Mouse (Mus musculus) forebrain, embryonic 12.5 days (tissue): ENCODE data around the gene Ndufs3. TPM values are rescaled to one million over a fixed set of nuclear protein-coding genes. Genes with fewer than 3 reads are reported as not detected.
"Not testable (repeated sequence)": the region's sequence is repeated elsewhere in the genome, so short reads cannot be mapped to it uniquely, and the experiment has no call there.

Source experiments
- ATAC-seq: fragments of 200-750 bp; cut with Nextera tagmentation; 2 replicates; pipeline ENCODE4 v1.8.0; 2017; ENCODE audit warnings: moderate TSS enrichment; ENCODE audit not compliant: low FRiP score
- H3K27ac ChIP-seq: fragments of 300-500 bp; sonication (generic); 2 replicates; pipeline ENCODE4 v1.5.1; 2016; ENCODE audit warnings: mild to moderate bottlenecking
- H3K27me3 ChIP-seq: fragments of 300-500 bp; sonication (generic); 2 replicates; pipeline ENCODE4 v1.6.1; 2016; ENCODE audit warnings: mild to moderate bottlenecking
- H3K36me3 ChIP-seq: fragments of 300-500 bp; sonication (generic); replicated peaks from 2 replicates; pipeline ENCODE4 v1.6.1; 2016; ENCODE audit warnings: mild to moderate bottlenecking
- H3K4me1 ChIP-seq: fragments of 300-500 bp; sonication (generic); 2 replicates; pipeline ENCODE4 v1.6.1; 2016
- H3K4me2 ChIP-seq: fragments of 300-500 bp; sonication (generic); 2 replicates; pipeline ENCODE4 v1.6.1; 2016; ENCODE audit warnings: mild to moderate bottlenecking, moderate library complexity
- H3K4me3 ChIP-seq: fragments of 300-500 bp; sonication (generic); replicated peaks from 2 replicates; pipeline ENCODE4 v1.5.1; 2016; ENCODE audit warnings: mild to moderate bottlenecking
- H3K9ac ChIP-seq: fragments of 300-500 bp; sonication (generic); 2 replicates; pipeline ENCODE4 v1.6.1; 2016; ENCODE audit warnings: mild to moderate bottlenecking
- H3K9me3 ChIP-seq: fragments of 300-500 bp; sonication (generic); 2 replicates; pipeline ENCODE4 v1.6.1; 2016
- WGBS: fragments of 180-500 bp; shearing (Covaris S2); methylation state at CpG from one replicate; pipeline ENCODE4 v1.1.7; 2016; 5-methylcytosine and 5-hydroxymethylcytosine counted together
- polyA plus RNA-seq: library from polyadenylated mRNA; unstranded; fragments of >200 nt; fragmentation: Nextera tagmentation; extraction: Ambion mirVana; gene quantifications from 2 replicates; pipeline ENCODE4 v1.2.1, GENCODE M21; 2016

The Ndufs3 gene
- polyA plus RNA-seq, 1 experiment from 2014 or later, result 192 TPM

DNA sequence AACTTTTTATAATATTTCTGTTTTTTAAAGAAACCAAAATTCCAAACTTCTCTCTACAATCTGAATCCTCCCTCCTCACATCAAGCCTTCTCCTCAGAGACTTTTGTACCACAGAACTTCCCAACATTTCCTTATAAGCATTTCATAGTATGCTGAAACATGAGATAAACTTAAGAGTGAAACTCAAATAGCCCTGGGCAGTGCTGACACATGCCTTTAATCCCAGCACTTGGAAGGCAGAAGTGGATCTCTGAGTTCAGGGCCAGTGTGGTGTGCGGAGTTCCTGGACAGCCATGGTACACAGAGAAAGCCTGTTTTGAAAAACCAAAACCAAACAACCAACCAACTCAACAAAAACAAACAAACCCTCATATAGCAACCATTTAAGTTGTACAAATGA, 16.6 kb upstream of the Ndufs3 start:
- Histone ChIP-seq H3K4me3 (no peak overlapping the region), H3K9me3 (no peaks in the 10 kb centered on the region), H3K4me1 (peaks cover 21% of the 10 kb centered on the region), H3K36me3 (no peaks in the 10 kb centered on the region), H3K4me2 (no peak overlapping the region), H3K27ac (no peak overlapping the region), H3K9ac (no peak overlapping the region), H3K27me3 (0 out of 2 replicates have a peak, but pooled peaks cover 2% of the 10 kb centered on the region)
- ATAC-seq, result no peak
- WGBS, result 88% methylated on average over 1 of the region's 1 CpGs

GRCm38 (mm10) chr2:90917999-90918698, 13.5 kb upstream of the Ndufs3 start:
- ATAC-seq, result no peak; the same call in 1 of the 2 replicates
- H3K9me3 ChIP-seq, result no peaks in the 10 kb centered on the region
- 13% methylated on average over 16 of the region's 16 CpGs for WGBS

GRCm38 (mm10) chr2:90917233-90917998, 12.8 kb upstream of the Ndufs3 start:
- Histone ChIP-seq H3K27me3 (0 out of 2 replicates have a peak, but pooled peaks cover 2% of the 10 kb centered on the region), H3K4me2 (peak overlapping the region; percentile 81), H3K9ac (peak overlapping the region; percentile 92), H3K27ac (peak overlapping the region; percentile 75), H3K4me1 (peaks cover 30% of the 10 kb centered on the region), H3K36me3 (peaks cover 17% of the 10 kb centered on the region), H3K4me3 (peak overlapping the region; percentile 66), H3K9me3 (no peaks in the 10 kb centered on the region)
- peak; percentile 90 for ATAC-seq
- under 1% methylated on average over 62 of the region's 73 CpGs for WGBS

More at GRCm38 (mm10) chr2:90917999-90918698, 13.5 kb upstream of the Ndufs3 start:
- peak overlapping the region; percentile 66 for H3K4me3 ChIP-seq
- H3K9ac ChIP-seq, result peak overlapping the region; percentile 92
- H3K4me2 ChIP-seq, result peak overlapping the region; percentile 81
- peaks cover 10% of the 10 kb centered on the region for H3K36me3 ChIP-seq
- H3K27me3 ChIP-seq, result 0 out of 2 replicates have a peak, but pooled peaks cover 2% of the 10 kb centered on the region
- H3K27ac ChIP-seq, result peak overlapping the region; percentile 75
- peaks cover 30% of the 10 kb centered on the region for H3K4me1 ChIP-seq

DNA sequence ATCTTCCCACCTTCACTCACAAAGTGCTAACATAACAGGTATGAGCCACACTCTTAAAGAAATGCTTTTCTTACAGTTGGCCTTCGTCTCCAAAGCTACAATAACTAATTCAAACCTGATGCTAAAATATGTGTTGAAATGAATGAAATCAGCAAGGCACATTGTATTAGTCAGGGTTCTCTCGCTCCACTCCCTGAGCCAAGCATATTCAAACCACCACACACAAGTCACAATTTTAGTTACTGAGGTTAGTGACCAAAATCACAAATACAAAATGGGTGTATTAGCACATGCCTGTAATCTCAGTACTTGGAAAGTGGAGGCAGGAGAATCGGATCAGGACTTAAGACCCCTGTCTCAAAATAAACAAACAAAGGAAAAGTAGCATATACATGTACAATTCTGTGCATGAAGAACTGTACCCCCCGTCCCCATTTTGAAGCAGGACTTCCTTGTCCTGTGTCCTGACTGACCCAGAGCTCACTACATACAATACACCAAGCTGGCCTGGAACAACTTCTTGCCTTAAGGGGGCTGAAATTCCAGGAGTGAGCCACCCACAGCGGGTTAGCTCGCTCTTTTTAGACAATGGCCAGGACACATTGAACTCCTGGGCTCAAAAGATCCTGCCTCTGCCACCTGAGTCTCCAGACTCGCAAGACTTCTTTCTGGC, 12.1 kb upstream of the Ndufs3 start:
- peak; percentile 16; the same call in 1 of the 2 replicates for ATAC-seq
- peak overlapping the region; percentile 75 for H3K27ac ChIP-seq
- no peaks in the 10 kb centered on the region for H3K27me3 ChIP-seq
- peak overlapping the region; percentile 81 for H3K4me2 ChIP-seq
- H3K36me3 ChIP-seq, result peaks cover 22% of the 10 kb centered on the region
- peaks cover 30% of the 10 kb centered on the region for H3K4me1 ChIP-seq
- WGBS, result 33% methylated on average over 7 of the region's 7 CpGs
- H3K9ac ChIP-seq, result peak overlapping the region; percentile 92
- H3K4me3 ChIP-seq, result peak overlapping the region; percentile 66
- H3K9me3 ChIP-seq, result no peaks in the 10 kb centered on the region

GRCm38 (mm10) chr2:90915516-90915915, 10.9 kb upstream of the Ndufs3 start:
- no peak overlapping the region for H3K4me2 ChIP-seq
- peaks cover 34% of the 10 kb centered on the region for H3K36me3 ChIP-seq
- ATAC-seq, result no peak
- no peaks in the 10 kb centered on the region for H3K27me3 ChIP-seq
- WGBS, result 79% methylated on average over 1 of the region's 1 CpGs
- H3K4me3 ChIP-seq, result no peak overlapping the region
- no peak overlapping the region for H3K27ac ChIP-seq
- peaks cover 30% of the 10 kb centered on the region for H3K4me1 ChIP-seq
- no peaks in the 10 kb centered on the region for H3K9me3 ChIP-seq
- H3K9ac ChIP-seq, result no peak overlapping the region

- H3K36me3 ChIP-seq, result peaks cover 53% of the 10 kb centered on the region
- no peak overlapping the region for H3K4me2 ChIP-seq
- no peak for ATAC-seq
- peaks cover 30% of the 10 kb centered on the region for H3K4me1 ChIP-seq
- no peak overlapping the region for H3K4me3 ChIP-seq
- H3K9me3 ChIP-seq, result no peaks in the 10 kb centered on the region
- 0 out of 2 replicates have a peak overlapping the region, but pooled peaks have one; percentile 9 for H3K27ac ChIP-seq
- WGBS, result 78% methylated on average over 2 of the region's 2 CpGs
- no peaks in the 10 kb centered on the region for H3K27me3 ChIP-seq
- no peak overlapping the region for H3K9ac ChIP-seq
Measured at GRCm38 (mm10) chr2:90913671-90914070, 9.0 kb upstream of the Ndufs3 start.

DNA sequence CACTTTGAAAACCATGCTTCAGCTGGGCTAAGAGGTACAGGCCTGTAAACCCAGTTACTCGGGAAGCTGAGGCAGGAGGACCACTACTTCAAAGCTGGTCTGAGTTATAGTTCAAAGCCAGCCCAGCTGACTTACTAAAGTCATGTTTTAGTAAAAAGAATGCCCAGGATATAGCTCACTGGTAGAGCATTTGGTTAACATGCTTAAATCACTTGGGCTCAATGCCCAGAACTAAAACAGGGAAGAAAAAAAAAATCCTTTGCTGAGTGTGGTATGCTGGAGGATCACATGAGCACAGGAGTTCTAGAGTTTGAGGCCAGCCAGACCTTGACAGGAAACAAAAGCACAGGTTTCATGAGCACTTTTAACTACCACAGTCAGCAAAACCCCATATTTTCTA, 7.0 kb upstream of the Ndufs3 start:
- no peak overlapping the region for H3K9ac ChIP-seq
- no peak overlapping the region for H3K27ac ChIP-seq
- H3K36me3 ChIP-seq, result peaks cover 71% of the 10 kb centered on the region
- peaks cover 25% of the 10 kb centered on the region for H3K4me1 ChIP-seq
- 88% methylated on average over 1 of the region's 1 CpGs for WGBS
- no peaks in the 10 kb centered on the region for H3K9me3 ChIP-seq
- H3K4me3 ChIP-seq, result no peak overlapping the region
- H3K27me3 ChIP-seq, result no peaks in the 10 kb centered on the region
- no peak for ATAC-seq
- no peak overlapping the region for H3K4me2 ChIP-seq

DNA sequence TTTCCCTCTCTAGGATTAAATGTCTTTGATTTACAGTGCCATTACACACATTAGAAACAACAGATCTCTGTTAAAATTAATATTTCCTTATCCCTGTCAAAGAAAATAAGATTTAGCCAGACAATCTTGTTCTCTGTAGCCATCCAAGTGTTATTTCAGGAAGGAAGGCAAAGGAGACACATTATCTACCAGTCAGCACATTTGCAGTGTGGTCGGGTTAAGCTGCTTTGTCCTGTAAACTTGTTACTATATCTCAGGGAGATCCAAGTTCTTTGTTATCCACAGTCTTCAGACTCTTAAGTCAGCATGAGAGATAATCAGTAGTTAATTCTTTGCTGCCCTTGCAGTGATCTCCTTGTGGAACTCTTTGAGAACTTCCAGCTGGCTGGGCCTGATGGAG, 6.2 kb upstream of the Ndufs3 start:
- H3K4me2 ChIP-seq, result no peak overlapping the region
- H3K9me3 ChIP-seq, result no peaks in the 10 kb centered on the region
- peaks cover 23% of the 10 kb centered on the region for H3K4me1 ChIP-seq
- no peak for ATAC-seq
- WGBS, result 82% methylated on average over 1 of the region's 1 CpGs
- no peaks in the 10 kb centered on the region for H3K27me3 ChIP-seq
- H3K36me3 ChIP-seq, result peaks cover 77% of the 10 kb centered on the region
- H3K27ac ChIP-seq, result no peak overlapping the region
- no peak overlapping the region for H3K4me3 ChIP-seq
- no peak overlapping the region for H3K9ac ChIP-seq

GRCm38 (mm10) chr2:90906721-90907120, 2.1 kb upstream of the Ndufs3 start:
- WGBS, result 97% methylated on average over 2 of the region's 2 CpGs
- no peak overlapping the region for H3K4me3 ChIP-seq

GRCm38 (mm10) chr2:90904856-90905224, 213 bp upstream of the Ndufs3 start:
- Histone ChIP-seq H3K9ac (peak overlapping the region; percentile 90), H3K27ac (peak overlapping the region; percentile 90), H3K27me3 (no peaks in the 10 kb centered on the region), H3K4me2 (peak overlapping the region; percentile 72), H3K4me1 (peaks cover 33% of the 10 kb centered on the region), H3K9me3 (no peaks in the 10 kb centered on the region), H3K4me3 (peak overlapping the region; percentile 90), H3K36me3 (peaks cover 61% of the 10 kb centered on the region)
- ATAC-seq, result peak; percentile 84
- WGBS, result under 1% methylated on average over 21 of the region's 21 CpGs

More at GRCm38 (mm10) chr2:90906721-90907120, 2.1 kb upstream of the Ndufs3 start:
- H3K27me3 ChIP-seq, result no peaks in the 10 kb centered on the region
- H3K9me3 ChIP-seq, result no peaks in the 10 kb centered on the region
- ATAC-seq, result no peak
- H3K4me1 ChIP-seq, result peaks cover 33% of the 10 kb centered on the region
- peaks cover 63% of the 10 kb centered on the region for H3K36me3 ChIP-seq
- no peak overlapping the region for H3K27ac ChIP-seq
- no peak overlapping the region for H3K4me2 ChIP-seq
- no peak overlapping the region for H3K9ac ChIP-seq

DNA sequence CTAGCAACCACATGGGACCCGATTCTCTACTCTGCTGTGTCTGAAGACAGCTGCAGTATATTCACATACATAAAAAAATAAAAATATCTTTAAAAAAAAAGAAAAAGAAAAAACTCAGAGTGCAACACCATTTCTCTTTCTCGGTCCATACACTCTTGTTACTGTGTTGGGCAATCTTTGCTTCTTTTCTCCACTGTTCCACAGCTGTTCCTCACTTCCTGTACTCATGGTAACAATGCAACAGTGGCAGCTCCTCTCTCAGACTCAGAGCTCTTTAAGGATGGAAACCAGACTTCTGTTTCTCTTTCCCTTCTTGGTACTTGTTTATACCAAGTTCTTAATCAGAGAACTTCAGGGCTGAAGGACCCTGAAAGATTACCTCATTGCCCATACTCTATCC, 1.2 kb downstream of the Ndufs3 start:
- no peak for ATAC-seq
- peaks cover 55% of the 10 kb centered on the region for H3K36me3 ChIP-seq
- peak overlapping the region; percentile 90 for H3K9ac ChIP-seq
- H3K4me2 ChIP-seq, result peak overlapping the region; percentile 72
- 88% methylated on average over 2 of the region's 2 CpGs for WGBS
- peak overlapping the region; percentile 90 for H3K4me3 ChIP-seq
- no peaks in the 10 kb centered on the region for H3K9me3 ChIP-seq
- H3K27me3 ChIP-seq, result no peaks in the 10 kb centered on the region
- H3K4me1 ChIP-seq, result peaks cover 33% of the 10 kb centered on the region
- H3K27ac ChIP-seq, result no peak overlapping the region

GRCm38 (mm10) chr2:90894299-90894677, 10.3 kb downstream of the Ndufs3 start:
- H3K27ac ChIP-seq, H3K4me3 ChIP-seq, ATAC-seq, H3K9ac ChIP-seq, H3K9me3 ChIP-seq, H3K4me2 ChIP-seq: not testable (repeated sequence)
- H3K27me3 ChIP-seq, result peaks cover 30% of the 10 kb centered on the region
- peaks cover 14% of the 10 kb centered on the region for H3K4me1 ChIP-seq
- 91% methylated on average over 3 of the region's 3 CpGs for WGBS
- peaks cover 59% of the 10 kb centered on the region for H3K36me3 ChIP-seq
